Mouse (Mus musculus): Measurements from ENCODE around the gene Mex3d.

The Mex3d gene

GRCm38 (mm10) chr10:80387522-80387959, at the start of gene Mex3d:
Mex3d (minus strand) TSS chr10:80387659.
- peak; percentile 89 for DNase-seq (ENCODE audit: low spot score)

GRCm38 (mm10) chr10:80436276-80436675, 48.8 kb upstream of the Mex3d start:
- no peak for DNase-seq (ENCODE audit: low spot score)

- no peak for DNase-seq (ENCODE audit: low spot score)
Measured at GRCm38 (mm10) chr10:80435764-80436163, 48.3 kb upstream of the Mex3d start.

- DNase-seq (ENCODE audit: low spot score), result no peak
Measured at GRCm38 (mm10) chr10:80434823-80435222, 47.4 kb upstream of the Mex3d start.

- DNase-seq (ENCODE audit: low spot score), result no peak
Measured at GRCm38 (mm10) chr10:80434233-80434592, 46.8 kb upstream of the Mex3d start.

GRCm38 (mm10) chr10:80433513-80434232, 46.2 kb upstream of the Mex3d start, which contains the start of gene Tcf3:
Tcf3 (minus strand) TSS chr10:80433647.
- peak; percentile 99 for DNase-seq (ENCODE audit: low spot score)

- DNase-seq (ENCODE audit: low spot score), result peak; percentile 78
Measured at GRCm38 (mm10) chr10:80432936-80433512, 45.6 kb upstream of the Mex3d start.

- DNase-seq (ENCODE audit: low spot score), result no peak
Measured at GRCm38 (mm10) chr10:80432387-80432785, 44.9 kb upstream of the Mex3d start.

GRCm38 (mm10) chr10:80431570-80432386, 44.3 kb upstream of the Mex3d start:
- DNase-seq (ENCODE audit: low spot score), result no peak

GRCm38 (mm10) chr10:80430375-80430980, 43.0 kb upstream of the Mex3d start:
- DNase-seq (ENCODE audit: low spot score), result no peak

- DNase-seq (ENCODE audit: low spot score), result no peak
Measured at GRCm38 (mm10) chr10:80429800-80430199, 42.3 kb upstream of the Mex3d start.

- no peak for DNase-seq (ENCODE audit: low spot score)
Measured at GRCm38 (mm10) chr10:80425041-80425440, 37.6 kb upstream of the Mex3d start.

- peak; percentile 59 for DNase-seq (ENCODE audit: low spot score)
Measured at GRCm38 (mm10) chr10:80423562-80423961, 36.1 kb upstream of the Mex3d start.

- no peak for DNase-seq (ENCODE audit: low spot score)
Measured at GRCm38 (mm10) chr10:80421651-80422472, 34.4 kb upstream of the Mex3d start.

GRCm38 (mm10) chr10:80421208-80421607, 33.7 kb upstream of the Mex3d start:
- DNase-seq (ENCODE audit: low spot score), result no peak

GRCm38 (mm10) chr10:80420729-80421128, 33.3 kb upstream of the Mex3d start:
- DNase-seq (ENCODE audit: low spot score), result no peak

GRCm38 (mm10) chr10:80419419-80419818, 32.0 kb upstream of the Mex3d start:
- DNase-seq (ENCODE audit: low spot score), result no peak

- peak; percentile 19 for DNase-seq (ENCODE audit: low spot score)
Measured at GRCm38 (mm10) chr10:80418311-80418710, 30.9 kb upstream of the Mex3d start.

- no peak for DNase-seq (ENCODE audit: low spot score)
Measured at GRCm38 (mm10) chr10:80417841-80418240, 30.4 kb upstream of the Mex3d start.

- no peak for DNase-seq (ENCODE audit: low spot score)
Measured at GRCm38 (mm10) chr10:80417371-80417770, 29.9 kb upstream of the Mex3d start.

GRCm38 (mm10) chr10:80415566-80415965, 28.1 kb upstream of the Mex3d start:
- no peak for DNase-seq (ENCODE audit: low spot score)
